Mouse (Mus musculus) fat pad, adult 2 months (tissue): ENCODE data around the gene Aagab.

Experiments
- DNase-seq: peaks from one replicate; pipeline ENCODE4 v3.0.0-alpha.2; 2011; ENCODE audit warnings: low read depth, low spot score; ENCODE audit errors: extremely low read depth

Gene Aagab

DNA sequence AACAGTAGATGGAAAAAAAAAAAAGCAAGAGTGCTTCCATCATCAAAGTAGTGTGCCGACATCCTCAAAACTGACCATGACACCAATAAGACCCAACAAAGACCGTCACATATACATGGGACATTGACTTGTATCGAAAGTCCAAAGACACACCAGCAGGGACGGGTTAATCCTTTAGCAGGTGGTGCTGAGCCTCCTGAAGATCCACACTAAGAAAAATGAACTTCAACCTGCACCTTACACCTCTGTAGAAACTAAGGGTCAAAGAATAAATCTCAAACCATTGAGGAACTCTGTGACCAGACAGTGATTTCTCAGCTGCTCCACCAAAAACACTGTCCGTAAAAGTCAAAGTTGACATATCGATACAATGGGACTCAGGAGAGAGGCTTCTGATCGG lies 67.4 kb downstream of the Aagab start:
- no peak for DNase-seq

- DNase-seq: no peak
Measured at GRCm38 (mm10) chr9:63672797-63673493, 70.5 kb downstream of the Aagab start.

GRCm38 (mm10) chr9:63673494-63673805 lies 71.0 kb downstream of the Aagab start:
- DNase-seq: no peak

DNA sequence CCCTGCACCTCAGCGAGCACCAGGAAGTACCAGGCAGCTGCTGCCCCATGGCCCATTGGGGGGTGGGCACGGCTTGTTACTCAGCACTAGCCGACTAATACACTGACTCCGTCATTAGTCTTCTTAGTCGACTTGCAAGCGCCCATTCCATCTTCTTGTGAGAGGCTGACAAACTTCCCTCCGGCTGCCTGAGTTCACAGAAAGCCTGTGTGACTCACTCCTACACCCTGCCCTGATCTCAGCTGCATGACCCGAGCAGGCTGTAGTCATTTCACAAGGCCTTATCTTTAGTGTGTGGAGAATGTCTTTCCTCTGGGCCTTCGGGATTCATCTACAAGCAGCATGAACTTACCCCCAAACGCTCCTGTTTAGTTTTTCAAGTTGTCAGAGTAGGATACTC lies 72.2 kb downstream of the Aagab start:
- DNase-seq: no peak

GRCm38 (mm10) chr9:63677621-63678020 lies 75.2 kb downstream of the Aagab start:
- no peak for DNase-seq

- DNase-seq: no peak
Measured at GRCm38 (mm10) chr9:63678076-63678475, 75.6 kb downstream of the Aagab start.

GRCm38 (mm10) chr9:63682301-63682700 lies 79.8 kb downstream of the Aagab start:
- DNase-seq: no peak

DNA sequence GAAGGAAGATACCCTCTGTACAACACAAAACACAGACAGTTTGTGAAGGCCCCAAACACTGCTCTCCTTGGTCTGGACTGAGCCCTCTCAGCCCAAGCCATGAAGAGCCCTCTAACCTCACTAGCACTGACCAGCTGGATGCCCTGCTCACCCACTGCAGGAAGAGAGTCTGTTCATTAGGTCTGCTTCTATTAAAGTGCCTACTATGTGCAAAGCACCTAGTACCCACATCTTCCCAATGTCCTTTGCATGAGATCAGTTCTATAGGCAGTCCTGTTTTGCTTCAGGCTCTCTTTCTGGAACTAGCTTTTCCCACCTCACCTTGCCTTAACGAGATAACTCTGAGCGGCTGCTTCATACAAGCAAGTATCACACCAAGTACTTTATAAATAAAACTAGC lies 80.5 kb downstream of the Aagab start:
- no peak for DNase-seq

GRCm38 (mm10) chr9:63684277-63684676 lies 81.8 kb downstream of the Aagab start:
- DNase-seq: no peak

- no peak for DNase-seq
Measured at GRCm38 (mm10) chr9:63685352-63685751, 82.9 kb downstream of the Aagab start.

DNA sequence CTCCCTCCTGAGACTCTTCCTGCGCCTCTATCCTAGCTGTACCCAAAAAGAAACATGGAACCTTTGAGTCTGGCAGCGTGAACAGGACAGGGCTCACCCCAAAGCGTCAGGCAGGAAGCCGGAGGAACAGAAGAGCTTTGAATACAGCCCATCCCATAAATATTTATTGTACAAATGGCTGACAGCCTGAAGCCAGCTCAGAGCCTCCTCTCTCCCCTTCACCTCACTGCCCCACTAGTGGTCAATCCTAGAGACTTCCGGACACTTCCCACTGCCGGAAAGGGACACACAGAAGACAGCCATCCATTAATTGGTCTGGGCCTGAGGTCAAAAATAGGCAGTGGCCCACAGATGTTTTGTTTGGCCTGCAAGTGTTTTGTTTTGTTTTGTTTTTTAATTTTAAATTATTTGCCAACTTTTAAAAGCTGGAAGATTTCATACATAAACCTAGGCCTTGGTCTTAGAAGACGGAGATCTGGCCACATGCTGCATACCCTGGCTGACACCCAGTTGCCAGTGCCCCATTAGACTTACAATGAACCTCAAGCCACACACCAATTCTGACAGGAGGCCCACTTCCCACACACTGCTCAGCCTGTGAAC lies 85.1 kb downstream of the Aagab start:
- DNase-seq: no peak

- no peak for DNase-seq
Measured at GRCm38 (mm10) chr9:63690511-63690910, 88.1 kb downstream of the Aagab start.

- no peak for DNase-seq
Measured at GRCm38 (mm10) chr9:63691960-63692359, 89.5 kb downstream of the Aagab start.
